Mouse (Mus musculus): ENCODE results near the gene Hmgcll1. TPM values are rescaled to one million over a fixed set of nuclear protein-coding genes. Genes with fewer than 3 reads are reported as not detected.

The Hmgcll1 gene
- total and polyA plus RNA-seq, 2 experiments from 2014 or later = 18.9 to 32.4 TPM

GRCm38 (mm10) chr9:76124249-76124648, 109.6 kb downstream of the Hmgcll1 start:
- DNase-seq (ENCODE audit: low spot score) = no peak
- Histone ChIP-seq H3K9me3 (ENCODE audit: low read length) (no peaks in the 10 kb centered on the region), H3K27me3 (ENCODE audit: insufficient read depth, low read length) (no peaks in the 10 kb centered on the region), H3K36me3 (ENCODE audit: insufficient read depth, low read length) (no peaks in the 10 kb centered on the region), H3K4me2 (ENCODE audit: low read depth, low read length, poor library complexity, severe bottlenecking) (no peak overlapping the region), H3K9ac (replicated peaks; ENCODE audit: low read length, poor library complexity, severe bottlenecking) (no peak overlapping the region), H3K27ac (ENCODE audit: low read depth, low read length) (no peak overlapping the region), H3K4me1 (ENCODE audit: insufficient read depth, low read length) (no peaks in the 10 kb centered on the region), H3K4me3 (ENCODE audit: low read depth, low read length) (no peak overlapping the region)
- 71% methylated on average over 4 of the region's 4 CpGs for WGBS
- ATAC-seq (ENCODE audit: low FRiP score) = no peak
- TF ChIP-seq CTCF (IDR thresholded peaks at IDR 0.05) = no peak

- H3K9me3 ChIP-seq (ENCODE audit: low read length) = no peaks in the 10 kb centered on the region
- 59% methylated on average over 1 of the region's 1 CpGs for WGBS
- no peak for DNase-seq (ENCODE audit: low spot score)
Measured at GRCm38 (mm10) chr9:76129353-76129752, 114.7 kb downstream of the Hmgcll1 start.

GRCm38 (mm10) chr9:76134042-76134441, 119.4 kb downstream of the Hmgcll1 start:
- WGBS = 92% methylated on average over 6 of the region's 6 CpGs
- Histone ChIP-seq H3K27me3 (ENCODE audit: insufficient read depth, low read length) (no peaks in the 10 kb centered on the region; the same call in 1 of the 2 replicates), H3K9ac (replicated peaks; ENCODE audit: low read length, poor library complexity, severe bottlenecking) (no peak overlapping the region), H3K36me3 (ENCODE audit: insufficient read depth, low read length) (no peaks in the 10 kb centered on the region), H3K4me3 (ENCODE audit: low read depth, low read length) (no peak overlapping the region), H3K27ac (ENCODE audit: low read depth, low read length) (no peak overlapping the region), H3K9me3 (ENCODE audit: low read length) (no peaks in the 10 kb centered on the region), H3K4me1 (ENCODE audit: insufficient read depth, low read length) (no peaks in the 10 kb centered on the region), H3K4me2 (ENCODE audit: low read depth, low read length, poor library complexity, severe bottlenecking) (no peak overlapping the region)
- no peak for ATAC-seq (ENCODE audit: low FRiP score)
- TF ChIP-seq CTCF (IDR thresholded peaks at IDR 0.05) = no peak
- no peak for DNase-seq (ENCODE audit: low spot score)

More at GRCm38 (mm10) chr9:76129353-76129752, 114.7 kb downstream of the Hmgcll1 start:
- no peak for TF ChIP-seq CTCF (IDR thresholded peaks at IDR 0.05)
- no peaks in the 10 kb centered on the region for H3K36me3 ChIP-seq (ENCODE audit: insufficient read depth, low read length)
- ATAC-seq (ENCODE audit: low FRiP score) = no peak
- no peak overlapping the region for H3K4me3 ChIP-seq (ENCODE audit: low read depth, low read length)
- H3K4me2 ChIP-seq (ENCODE audit: low read depth, low read length, poor library complexity, severe bottlenecking) = no peak overlapping the region
- no peak overlapping the region for H3K27ac ChIP-seq (ENCODE audit: low read depth, low read length)
- H3K27me3 ChIP-seq (ENCODE audit: insufficient read depth, low read length) = no peaks in the 10 kb centered on the region
- no peak overlapping the region for H3K9ac ChIP-seq (replicated peaks; ENCODE audit: low read length, poor library complexity, severe bottlenecking)
- no peaks in the 10 kb centered on the region for H3K4me1 ChIP-seq (ENCODE audit: insufficient read depth, low read length)

- Histone ChIP-seq H3K9me3 (ENCODE audit: low read length) (no peaks in the 10 kb centered on the region), H3K36me3 (ENCODE audit: insufficient read depth, low read length) (no peaks in the 10 kb centered on the region), H3K27me3 (ENCODE audit: insufficient read depth, low read length) (no peaks in the 10 kb centered on the region; the same call in 1 of the 2 replicates), H3K27ac (ENCODE audit: low read depth, low read length) (no peak overlapping the region), H3K4me1 (ENCODE audit: insufficient read depth, low read length) (no peaks in the 10 kb centered on the region), H3K4me2 (ENCODE audit: low read depth, low read length, poor library complexity, severe bottlenecking) (no peak overlapping the region), H3K9ac (replicated peaks; ENCODE audit: low read length, poor library complexity, severe bottlenecking) (no peak overlapping the region), H3K4me3 (ENCODE audit: low read depth, low read length) (no peak overlapping the region)
- TF ChIP-seq CTCF (IDR thresholded peaks at IDR 0.05) = no peak
- whole genome bisulfite sequencing = 79% methylated on average over 3 of the region's 3 CpGs
- peak; percentile 53 for DNase-seq (ENCODE audit: low spot score)
- no peak for ATAC-seq (ENCODE audit: low FRiP score)
Measured at GRCm38 (mm10) chr9:76138378-76139109, 123.9 kb downstream of the Hmgcll1 start.

GRCm38 (mm10) chr9:76145593-76145992, 130.9 kb downstream of the Hmgcll1 start:
- DNase-seq (ENCODE audit: low spot score) (no peak), ATAC-seq (ENCODE audit: low FRiP score) (no peak)
- no peaks in the 10 kb centered on the region for H3K36me3 ChIP-seq (ENCODE audit: insufficient read depth, low read length)
- H3K27ac ChIP-seq (ENCODE audit: low read depth, low read length) = no peak overlapping the region
- WGBS = 44% methylated on average over 3 of the region's 3 CpGs
- H3K4me2 ChIP-seq (ENCODE audit: low read depth, low read length, poor library complexity, severe bottlenecking) = no peak overlapping the region
- no peak for TF ChIP-seq CTCF (IDR thresholded peaks at IDR 0.05)
- H3K4me3 ChIP-seq (ENCODE audit: low read depth, low read length) = no peak overlapping the region
- H3K9me3 ChIP-seq (ENCODE audit: low read length) = no peaks in the 10 kb centered on the region
- H3K27me3 ChIP-seq (ENCODE audit: insufficient read depth, low read length) = no peaks in the 10 kb centered on the region
- H3K4me1 ChIP-seq (ENCODE audit: insufficient read depth, low read length) = no peaks in the 10 kb centered on the region
- no peak overlapping the region for H3K9ac ChIP-seq (replicated peaks; ENCODE audit: low read length, poor library complexity, severe bottlenecking)

GRCm38 (mm10) chr9:76162446-76162845, 147.8 kb downstream of the Hmgcll1 start:
- no peak overlapping the region for H3K4me3 ChIP-seq (ENCODE audit: low read depth, low read length)
- no peak overlapping the region for H3K9ac ChIP-seq (replicated peaks; ENCODE audit: low read length, poor library complexity, severe bottlenecking)
- H3K36me3 ChIP-seq (ENCODE audit: insufficient read depth, low read length) = no peaks in the 10 kb centered on the region
- no peak for ATAC-seq (ENCODE audit: low FRiP score)
- no peaks in the 10 kb centered on the region for H3K27me3 ChIP-seq (ENCODE audit: insufficient read depth, low read length)
- no peak for TF ChIP-seq CTCF (IDR thresholded peaks at IDR 0.05)
- DNase-seq (ENCODE audit: low spot score) = no peak
- H3K4me1 ChIP-seq (ENCODE audit: insufficient read depth, low read length) = no peaks in the 10 kb centered on the region
- H3K27ac ChIP-seq (ENCODE audit: low read depth, low read length) = no peak overlapping the region
- no peaks in the 10 kb centered on the region for H3K9me3 ChIP-seq (ENCODE audit: low read length)
- WGBS = 59% methylated on average over 8 of the region's 8 CpGs
- no peak overlapping the region for H3K4me2 ChIP-seq (ENCODE audit: low read depth, low read length, poor library complexity, severe bottlenecking)
